Mouse (Mus musculus): ENCODE results near the gene Snap91. TPM values are rescaled to one million over a fixed set of nuclear protein-coding genes. Genes with fewer than 3 reads are reported as not detected.

Gene Snap91
- polyA plus RNA-seq, 1 experiment, result 3.6 TPM

GRCm38 (mm10) chr9:86734795-86735194 is 145.7 kb downstream of the Snap91 start:
- H3K27ac ChIP-seq (ENCODE audit: insufficient read depth, low read length), result no peak overlapping the region
- H3K4me1 ChIP-seq (ENCODE audit: control insufficient read depth, insufficient read depth, low read length), result no peaks in the 10 kb centered on the region
- H3K4me3 ChIP-seq (ENCODE audit: insufficient read depth, low read length), result no peak overlapping the region
- TF ChIP-seq POLR2A (IDR thresholded peaks at IDR 0.05; ENCODE audit: low read depth, low read length) (no peak), CTCF (IDR thresholded peaks at IDR 0.05; ENCODE audit: borderline replicate concordance, insufficient read depth, low read length) (no peak)

- no peaks in the 10 kb centered on the region for H3K4me1 ChIP-seq (ENCODE audit: control insufficient read depth, insufficient read depth, low read length)
- no peak overlapping the region for H3K27ac ChIP-seq (ENCODE audit: insufficient read depth, low read length)
- no peak for TF ChIP-seq CTCF (IDR thresholded peaks at IDR 0.05; ENCODE audit: borderline replicate concordance, insufficient read depth, low read length)
- no peak for TF ChIP-seq POLR2A (IDR thresholded peaks at IDR 0.05; ENCODE audit: low read depth, low read length)
- H3K4me3 ChIP-seq (ENCODE audit: insufficient read depth, low read length), result no peak overlapping the region
Observed at GRCm38 (mm10) chr9:86734357-86734756, 146.1 kb downstream of the Snap91 start.

DNA sequence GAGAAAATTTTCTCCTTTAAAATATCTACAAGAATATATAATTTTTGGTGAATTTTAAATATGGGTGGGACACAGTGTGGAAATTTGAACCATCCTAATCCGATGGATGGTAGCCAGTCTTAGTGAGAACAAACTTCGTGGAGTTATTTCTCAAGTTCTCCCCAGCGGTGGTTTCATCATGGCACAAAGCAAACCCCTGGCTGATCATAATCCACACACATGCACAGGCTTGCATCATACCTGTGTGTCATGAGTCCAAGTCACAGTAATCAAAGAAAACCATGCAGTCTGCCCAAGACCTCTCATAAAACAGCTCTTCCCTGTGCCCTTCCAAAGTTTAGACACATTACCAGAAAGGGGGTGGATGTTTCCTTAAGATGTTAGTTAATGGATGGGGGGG is 150.6 kb downstream of the Snap91 start:
- no peak for TF ChIP-seq POLR2A (IDR thresholded peaks at IDR 0.05; ENCODE audit: low read depth, low read length)
- TF ChIP-seq CTCF (IDR thresholded peaks at IDR 0.05; ENCODE audit: borderline replicate concordance, insufficient read depth, low read length), result no peak
- no peak overlapping the region for H3K4me3 ChIP-seq (ENCODE audit: insufficient read depth, low read length)
- H3K4me1 ChIP-seq (ENCODE audit: control insufficient read depth, insufficient read depth, low read length), result no peaks in the 10 kb centered on the region
- no peak overlapping the region for H3K27ac ChIP-seq (ENCODE audit: insufficient read depth, low read length)

- Histone ChIP-seq H3K4me3 (ENCODE audit: insufficient read depth, low read length) (no peak overlapping the region), H3K27ac (ENCODE audit: insufficient read depth, low read length) (no peak overlapping the region), H3K4me1 (ENCODE audit: control insufficient read depth, insufficient read depth, low read length) (no peaks in the 10 kb centered on the region)
- TF ChIP-seq POLR2A (IDR thresholded peaks at IDR 0.05; ENCODE audit: low read depth, low read length), result no peak
- TF ChIP-seq CTCF (IDR thresholded peaks at IDR 0.05; ENCODE audit: borderline replicate concordance, insufficient read depth, low read length), result no peak
Observed at GRCm38 (mm10) chr9:86729084-86729483, 151.4 kb downstream of the Snap91 start.

DNA sequence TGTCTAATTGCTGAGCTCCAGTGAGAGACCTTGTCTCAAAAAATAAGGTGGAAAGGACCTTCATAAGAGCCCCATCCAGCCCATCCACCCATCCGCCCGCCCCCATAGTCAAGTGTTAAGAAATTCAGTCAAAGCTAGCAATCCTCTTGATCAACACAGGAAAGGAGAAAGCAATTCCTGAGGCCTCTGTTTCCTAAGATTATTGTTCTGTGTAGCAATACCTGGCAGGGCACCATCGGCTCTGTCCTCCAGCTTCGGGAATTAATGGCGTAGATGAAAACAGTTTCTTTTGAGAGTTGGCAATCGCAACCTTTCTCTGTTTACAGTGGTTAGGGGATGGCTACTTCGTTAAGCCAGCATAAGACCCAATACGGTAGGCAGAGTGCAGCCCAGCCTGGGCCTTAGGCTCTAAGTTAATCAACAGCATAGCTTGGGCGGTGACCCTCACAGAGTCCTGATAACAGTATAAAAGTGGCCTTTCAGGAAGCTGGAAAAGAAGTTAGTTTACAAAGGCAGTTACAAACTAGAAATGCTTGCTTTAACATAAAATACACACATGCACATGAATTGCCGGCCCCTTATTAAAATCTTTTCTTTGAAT is 152.1 kb downstream of the Snap91 start:
- Histone ChIP-seq H3K27ac (ENCODE audit: insufficient read depth, low read length) (no peak overlapping the region), H3K4me1 (ENCODE audit: control insufficient read depth, insufficient read depth, low read length) (no peaks in the 10 kb centered on the region), H3K4me3 (ENCODE audit: insufficient read depth, low read length) (no peak overlapping the region)
- TF ChIP-seq CTCF (IDR thresholded peaks at IDR 0.05; ENCODE audit: borderline replicate concordance, insufficient read depth, low read length) (no peak), POLR2A (IDR thresholded peaks at IDR 0.05; ENCODE audit: low read depth, low read length) (no peak)

GRCm38 (mm10) chr9:86726381-86726720 is 154.1 kb downstream of the Snap91 start:
- TF ChIP-seq POLR2A (IDR thresholded peaks at IDR 0.05; ENCODE audit: low read depth, low read length), result no peak
- TF ChIP-seq CTCF (IDR thresholded peaks at IDR 0.05; ENCODE audit: borderline replicate concordance, insufficient read depth, low read length), result no peak

GRCm38 (mm10) chr9:86725604-86726380 is 154.7 kb downstream of the Snap91 start:
- no peak overlapping the region for H3K4me3 ChIP-seq (ENCODE audit: insufficient read depth, low read length)
- no peak overlapping the region for H3K27ac ChIP-seq (ENCODE audit: insufficient read depth, low read length)
- H3K4me1 ChIP-seq (ENCODE audit: control insufficient read depth, insufficient read depth, low read length), result no peaks in the 10 kb centered on the region
- TF ChIP-seq CTCF (IDR thresholded peaks at IDR 0.05; ENCODE audit: borderline replicate concordance, insufficient read depth, low read length), result no peak
- no peak for TF ChIP-seq POLR2A (IDR thresholded peaks at IDR 0.05; ENCODE audit: low read depth, low read length)

More at GRCm38 (mm10) chr9:86726381-86726720, 154.1 kb downstream of the Snap91 start:
- Histone ChIP-seq H3K4me1 (ENCODE audit: control insufficient read depth, insufficient read depth, low read length) (no peaks in the 10 kb centered on the region), H3K27ac (ENCODE audit: insufficient read depth, low read length) (no peak overlapping the region), H3K4me3 (ENCODE audit: insufficient read depth, low read length) (no peak overlapping the region)

DNA sequence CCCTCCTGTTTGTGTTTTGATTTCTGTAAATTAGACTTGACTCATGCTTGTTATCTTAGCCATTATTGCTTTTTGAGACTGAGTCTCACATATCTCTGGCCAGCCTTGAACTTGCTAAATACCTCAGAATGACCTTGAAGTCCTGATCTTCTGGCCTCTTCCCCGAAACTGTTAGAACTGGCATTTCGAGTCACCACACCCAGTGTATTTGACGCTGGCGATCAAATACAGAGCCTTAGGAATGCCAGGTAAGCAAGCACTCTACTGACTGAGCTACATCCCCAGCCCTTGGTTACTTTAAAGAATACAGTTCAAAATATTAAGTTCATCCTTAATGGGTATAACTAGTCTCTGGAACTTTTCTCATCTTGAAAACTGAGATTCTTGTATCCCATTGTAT is 155.4 kb downstream of the Snap91 start:
- Histone ChIP-seq H3K4me3 (ENCODE audit: insufficient read depth, low read length) (no peak overlapping the region), H3K4me1 (ENCODE audit: control insufficient read depth, insufficient read depth, low read length) (no peaks in the 10 kb centered on the region), H3K27ac (ENCODE audit: insufficient read depth, low read length) (no peak overlapping the region)
- TF ChIP-seq CTCF (IDR thresholded peaks at IDR 0.05; ENCODE audit: borderline replicate concordance, insufficient read depth, low read length) (no peak), POLR2A (IDR thresholded peaks at IDR 0.05; ENCODE audit: low read depth, low read length) (no peak)

- Histone ChIP-seq H3K4me1 (ENCODE audit: control insufficient read depth, insufficient read depth, low read length) (no peaks in the 10 kb centered on the region), H3K27ac (ENCODE audit: insufficient read depth, low read length) (no peak overlapping the region)
Observed at GRCm38 (mm10) chr9:86720794-86721193, 159.7 kb downstream of the Snap91 start.

DNA sequence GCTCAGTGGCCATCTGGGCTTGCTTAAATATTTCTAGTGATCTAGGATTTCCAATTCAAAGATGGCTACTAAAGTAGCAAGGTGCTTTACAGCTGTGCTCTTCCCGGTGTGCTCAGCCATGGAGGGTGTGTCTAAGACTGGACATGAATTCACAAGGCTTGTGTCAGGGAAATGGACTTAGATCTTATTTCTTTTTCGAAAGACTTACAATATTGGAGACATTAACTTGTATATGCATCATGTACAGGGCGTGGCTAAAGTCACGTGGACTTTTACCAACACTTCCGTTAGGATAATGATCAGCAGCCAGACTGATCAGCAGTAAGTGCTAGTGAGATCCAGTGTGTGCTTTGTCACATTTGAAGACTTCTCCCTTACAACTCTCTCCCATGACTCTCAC is 160.2 kb downstream of the Snap91 start:
- H3K4me1 ChIP-seq (ENCODE audit: control insufficient read depth, insufficient read depth, low read length), result no peaks in the 10 kb centered on the region
- no peak overlapping the region for H3K27ac ChIP-seq (ENCODE audit: insufficient read depth, low read length)
- TF ChIP-seq POLR2A (IDR thresholded peaks at IDR 0.05; ENCODE audit: low read depth, low read length) (no peak), CTCF (IDR thresholded peaks at IDR 0.05; ENCODE audit: borderline replicate concordance, insufficient read depth, low read length) (no peak)
- H3K4me3 ChIP-seq (ENCODE audit: insufficient read depth, low read length), result no peak overlapping the region

More at GRCm38 (mm10) chr9:86720794-86721193, 159.7 kb downstream of the Snap91 start:
- TF ChIP-seq POLR2A (IDR thresholded peaks at IDR 0.05; ENCODE audit: low read depth, low read length) (no peak), CTCF (IDR thresholded peaks at IDR 0.05; ENCODE audit: borderline replicate concordance, insufficient read depth, low read length) (no peak)
- no peak overlapping the region for H3K4me3 ChIP-seq (ENCODE audit: insufficient read depth, low read length)

Measured in embryonic fibroblast, embryonic 13.5 days (primary cell).